Mouse (Mus musculus): ENCODE measurements around the gene BC025920. TPM values are rescaled to one million over a fixed set of nuclear protein-coding genes. Genes with fewer than 3 reads are reported as not detected.
"Not testable (repeated sequence)": the region's sequence is repeated elsewhere in the genome, so short reads cannot be mapped to it uniquely, and the experiment has no call there.

Gene BC025920
- polyA plus RNA-seq, 1 experiment from 2014 or later: 0.98 TPM

DNA sequence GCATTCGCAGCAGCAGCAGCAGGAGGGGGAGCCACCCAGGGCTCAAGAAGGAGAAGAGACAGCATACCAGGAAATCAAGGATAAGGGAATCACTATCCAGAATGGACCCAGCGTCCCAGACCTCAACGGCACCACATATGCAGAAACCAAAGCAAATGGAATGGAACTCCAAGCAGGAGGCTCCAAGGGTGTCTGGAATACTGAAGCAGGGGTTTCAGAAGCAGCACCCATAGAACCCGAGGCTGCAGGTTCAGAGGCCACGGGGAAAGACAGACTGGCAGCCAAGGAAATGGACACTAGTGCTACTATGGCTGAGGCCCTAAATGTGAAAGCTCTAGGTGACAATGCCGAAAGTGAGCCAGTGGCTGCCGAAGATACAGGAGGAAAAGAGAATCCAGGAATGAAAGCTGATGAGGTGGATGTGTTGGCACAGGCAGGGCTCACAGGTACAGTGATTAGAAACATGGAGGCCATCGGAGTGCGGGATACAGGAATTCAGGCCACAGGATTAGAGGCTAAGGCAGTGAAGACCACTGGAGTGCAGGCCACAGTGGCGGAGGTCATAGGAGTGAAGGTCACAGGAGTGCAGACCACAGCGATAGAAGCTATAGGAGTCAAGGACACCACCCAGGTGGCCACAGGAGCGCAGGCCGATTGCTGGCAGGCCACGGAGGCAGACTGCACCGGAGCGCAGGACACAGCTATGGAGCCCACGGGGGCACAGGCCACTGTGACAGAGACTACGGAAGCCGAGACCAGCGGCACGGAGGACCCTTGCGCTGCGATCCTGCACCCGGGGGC, 36.8 kb downstream of the BC025920 start:
- Histone ChIP-seq H3K4me1 (replicated peaks; ENCODE audit: control insufficient read depth, insufficient read depth, low read length) (peaks cover 12% of the 10 kb centered on the region), H3K27ac (ENCODE audit: low read length) (peak overlapping the region; percentile 96), H3K9ac (ENCODE audit: low read length) (peak overlapping the region; percentile 97), H3K27me3 (ENCODE audit: control insufficient read depth, insufficient read depth, low read depth, low read length) (no peaks in the 10 kb centered on the region), H3K36me3 (ENCODE audit: control insufficient read depth, insufficient read depth, low read length) (no peaks in the 10 kb centered on the region), H3K4me3 (ENCODE audit: low read length) (peak overlapping the region; percentile 85), H3K4me2 (ENCODE audit: low read depth, low read length) (peak overlapping the region; percentile 92), H3K9me3 (ENCODE audit: control insufficient read depth, low read length) (no peaks in the 10 kb centered on the region)
- ATAC-seq (ENCODE audit: low read depth): no peak
- 16% methylated on average over 24 of the region's 24 CpGs for WGBS

DNA sequence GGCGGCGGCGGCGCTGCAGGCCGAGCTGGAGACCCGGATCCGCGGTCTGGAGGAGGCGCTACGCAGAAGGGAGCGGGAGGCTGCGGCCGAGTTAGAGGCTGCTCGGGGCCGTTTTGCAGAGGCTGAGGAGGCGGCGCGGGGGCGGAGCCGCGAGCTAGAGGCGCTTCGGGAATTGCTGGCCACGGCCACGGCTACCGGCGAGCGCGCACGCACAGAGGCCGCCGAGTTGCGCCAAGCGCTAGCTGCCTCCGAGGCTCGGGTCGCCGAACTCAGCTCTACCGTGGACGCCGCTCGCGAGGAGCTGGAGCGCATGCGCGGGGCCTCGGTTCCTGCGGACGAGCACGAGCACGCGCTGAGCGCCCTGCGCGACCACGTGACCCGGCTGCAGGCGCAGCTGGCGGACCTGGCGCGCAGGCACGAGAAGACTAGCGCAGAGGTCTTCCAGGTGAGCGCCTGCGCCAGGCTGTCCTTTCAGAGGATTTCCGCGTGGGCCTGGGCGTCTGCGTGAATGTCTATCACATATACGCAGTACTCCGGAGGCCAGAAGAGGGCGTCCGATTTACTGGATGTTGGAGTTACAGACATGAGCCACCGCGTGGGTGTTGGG, 37.5 kb downstream of the BC025920 start:
- ATAC-seq (ENCODE audit: low read depth): peak; percentile 93

DNA sequence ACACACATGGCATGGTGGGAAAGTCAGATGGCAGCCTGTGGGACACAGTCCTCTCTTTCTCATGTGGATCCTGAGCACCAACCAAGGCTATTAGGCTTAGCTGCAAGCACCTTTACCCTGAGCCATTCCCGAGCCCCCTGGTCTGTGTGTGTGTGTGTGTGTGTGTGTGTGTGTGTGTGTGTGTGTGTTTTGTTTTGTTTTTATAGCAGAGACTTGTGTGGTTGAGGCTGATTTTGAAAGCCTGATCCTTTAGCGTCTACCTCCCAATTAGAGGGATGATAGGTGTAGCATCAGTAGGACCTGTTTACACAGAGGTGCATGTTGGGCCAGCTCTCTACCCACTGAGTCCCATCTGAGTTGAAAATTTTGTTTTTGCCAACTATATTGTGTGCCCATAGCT, 38.1 kb downstream of the BC025920 start:
- Histone ChIP-seq H3K27me3 (ENCODE audit: control insufficient read depth, insufficient read depth, low read depth, low read length) (no peaks in the 10 kb centered on the region), H3K36me3 (ENCODE audit: control insufficient read depth, insufficient read depth, low read length) (no peaks in the 10 kb centered on the region), H3K4me3 (ENCODE audit: low read length) (peak overlapping the region; percentile 85), H3K4me2 (ENCODE audit: low read depth, low read length) (peak overlapping the region; percentile 92), H3K9ac (ENCODE audit: low read length) (peak overlapping the region; percentile 97), H3K4me1 (replicated peaks; ENCODE audit: control insufficient read depth, insufficient read depth, low read length) (peaks cover 12% of the 10 kb centered on the region), H3K27ac (ENCODE audit: low read length) (peak overlapping the region; percentile 96; the same call in 1 of the 2 replicates), H3K9me3 (ENCODE audit: control insufficient read depth, low read length) (no peaks in the 10 kb centered on the region)
- ATAC-seq (ENCODE audit: low read depth): no peak
- 56% methylated on average over 2 of the region's 2 CpGs for WGBS

More for the DNA sequence above, 37.5 kb downstream of the BC025920 start:
- Histone ChIP-seq H3K4me3 (ENCODE audit: low read length) (peak overlapping the region; percentile 85), H3K9me3 (ENCODE audit: control insufficient read depth, low read length) (no peaks in the 10 kb centered on the region), H3K36me3 (ENCODE audit: control insufficient read depth, insufficient read depth, low read length) (no peaks in the 10 kb centered on the region), H3K27ac (ENCODE audit: low read length) (peak overlapping the region; percentile 96), H3K27me3 (ENCODE audit: control insufficient read depth, insufficient read depth, low read depth, low read length) (no peaks in the 10 kb centered on the region), H3K4me2 (ENCODE audit: low read depth, low read length) (peak overlapping the region; percentile 92), H3K4me1 (replicated peaks; ENCODE audit: control insufficient read depth, insufficient read depth, low read length) (peaks cover 12% of the 10 kb centered on the region), H3K9ac (ENCODE audit: low read length) (peak overlapping the region; percentile 97)
- WGBS: under 1% methylated on average over 75 of the region's 75 CpGs

DNA sequence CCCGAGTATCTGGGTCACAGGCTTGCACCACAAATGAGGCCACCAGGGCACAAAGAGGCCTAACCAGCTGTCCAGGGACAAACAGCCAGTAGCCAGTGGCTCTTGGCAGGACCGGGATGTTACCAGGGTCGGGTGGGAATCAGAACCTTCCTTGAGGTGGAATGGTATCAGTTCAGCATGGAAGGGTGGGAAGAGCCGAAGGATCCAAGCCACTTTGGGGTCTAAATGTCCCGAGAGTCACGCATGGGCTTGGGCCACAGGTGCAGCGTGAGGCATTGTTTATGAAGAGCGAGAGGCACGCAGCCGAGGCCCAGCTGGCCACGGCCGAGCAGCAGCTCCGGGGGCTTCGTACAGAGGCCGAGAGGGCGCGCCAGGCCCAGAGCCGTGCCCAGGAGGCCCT, 38.6 kb downstream of the BC025920 start:
- H3K9ac ChIP-seq (ENCODE audit: low read length): no peak overlapping the region
- H3K4me2 ChIP-seq (ENCODE audit: low read depth, low read length): no peak overlapping the region
- ATAC-seq (ENCODE audit: low read depth): no peak
- no peaks in the 10 kb centered on the region for H3K27me3 ChIP-seq (ENCODE audit: control insufficient read depth, insufficient read depth, low read depth, low read length)
- WGBS: 85% methylated on average over 18 of the region's 18 CpGs
- H3K36me3 ChIP-seq (ENCODE audit: control insufficient read depth, insufficient read depth, low read length): no peaks in the 10 kb centered on the region
- peaks cover 12% of the 10 kb centered on the region for H3K4me1 ChIP-seq (replicated peaks; ENCODE audit: control insufficient read depth, insufficient read depth, low read length)
- H3K9me3 ChIP-seq (ENCODE audit: control insufficient read depth, low read length): no peaks in the 10 kb centered on the region
- no peak overlapping the region for H3K27ac ChIP-seq (ENCODE audit: low read length)
- no peak overlapping the region for H3K4me3 ChIP-seq (ENCODE audit: low read length)

DNA sequence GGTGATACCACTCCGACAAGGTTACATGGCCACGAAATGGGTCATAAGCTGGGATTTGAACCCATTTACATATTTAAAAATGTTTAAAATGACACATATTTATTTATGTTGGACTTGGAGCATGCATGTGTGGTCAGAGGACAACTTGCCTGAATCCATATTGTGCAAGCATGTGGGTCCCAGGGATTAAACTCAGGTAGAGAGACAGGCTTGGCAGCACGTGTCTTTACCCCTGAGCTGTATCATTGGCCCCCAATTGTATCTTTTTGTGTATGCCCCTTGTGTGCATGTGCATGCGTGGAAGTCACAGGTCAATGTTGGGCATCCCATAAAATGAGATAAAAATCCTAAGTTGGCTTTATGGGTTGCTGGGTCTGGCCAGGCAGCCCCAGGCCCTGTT, 39.3 kb downstream of the BC025920 start:
- Histone ChIP-seq H3K4me1 (replicated peaks; ENCODE audit: control insufficient read depth, insufficient read depth, low read length) (peaks cover 12% of the 10 kb centered on the region), H3K27me3 (ENCODE audit: control insufficient read depth, insufficient read depth, low read depth, low read length) (no peaks in the 10 kb centered on the region), H3K36me3 (ENCODE audit: control insufficient read depth, insufficient read depth, low read length) (no peaks in the 10 kb centered on the region), H3K9me3 (ENCODE audit: control insufficient read depth, low read length) (no peaks in the 10 kb centered on the region), H3K4me2 (ENCODE audit: low read depth, low read length) (no peak overlapping the region), H3K27ac (ENCODE audit: low read length) (no peak overlapping the region), H3K9ac (ENCODE audit: low read length) (no peak overlapping the region), H3K4me3 (ENCODE audit: low read length) (no peak overlapping the region)
- 89% methylated on average over 4 of the region's 4 CpGs for WGBS
- no peak for ATAC-seq (ENCODE audit: low read depth)

DNA sequence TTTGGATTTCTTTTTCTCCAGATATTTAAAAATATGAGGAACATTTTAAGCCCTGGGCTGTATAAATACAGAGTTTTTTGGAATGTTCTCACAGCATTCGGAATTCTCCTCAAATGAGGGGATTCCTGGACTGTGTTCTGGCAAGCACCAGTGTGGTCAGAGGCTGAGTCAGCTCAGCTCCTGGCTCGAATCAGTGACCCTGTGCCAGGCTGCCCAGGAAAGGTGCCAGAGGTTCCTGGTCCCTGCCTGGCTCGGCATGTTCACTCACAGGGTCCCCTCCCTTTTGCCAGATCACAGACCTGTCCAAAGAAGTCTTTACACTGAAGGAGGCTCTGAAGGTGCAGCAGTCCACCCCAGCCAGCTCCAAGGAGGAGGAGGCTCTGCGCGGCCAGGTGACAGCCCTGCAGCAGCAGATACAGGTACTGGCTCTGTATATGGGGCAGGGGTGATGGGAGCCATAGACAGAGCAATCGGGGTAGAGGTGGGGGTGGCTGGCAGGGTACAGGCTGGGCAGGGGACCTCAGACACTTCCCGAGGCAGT, 40.0 kb downstream of the BC025920 start:
- Histone ChIP-seq H3K4me3 (ENCODE audit: low read length) (no peak overlapping the region), H3K4me1 (replicated peaks; ENCODE audit: control insufficient read depth, insufficient read depth, low read length) (peaks cover 12% of the 10 kb centered on the region), H3K27ac (ENCODE audit: low read length) (no peak overlapping the region), H3K4me2 (ENCODE audit: low read depth, low read length) (no peak overlapping the region), H3K27me3 (ENCODE audit: control insufficient read depth, insufficient read depth, low read depth, low read length) (no peaks in the 10 kb centered on the region), H3K9me3 (ENCODE audit: control insufficient read depth, low read length) (no peaks in the 10 kb centered on the region), H3K36me3 (ENCODE audit: control insufficient read depth, insufficient read depth, low read length) (no peaks in the 10 kb centered on the region), H3K9ac (ENCODE audit: low read length) (no peak overlapping the region)
- ATAC-seq (ENCODE audit: low read depth): no peak
- 79% methylated on average over 7 of the region's 7 CpGs for WGBS

DNA sequence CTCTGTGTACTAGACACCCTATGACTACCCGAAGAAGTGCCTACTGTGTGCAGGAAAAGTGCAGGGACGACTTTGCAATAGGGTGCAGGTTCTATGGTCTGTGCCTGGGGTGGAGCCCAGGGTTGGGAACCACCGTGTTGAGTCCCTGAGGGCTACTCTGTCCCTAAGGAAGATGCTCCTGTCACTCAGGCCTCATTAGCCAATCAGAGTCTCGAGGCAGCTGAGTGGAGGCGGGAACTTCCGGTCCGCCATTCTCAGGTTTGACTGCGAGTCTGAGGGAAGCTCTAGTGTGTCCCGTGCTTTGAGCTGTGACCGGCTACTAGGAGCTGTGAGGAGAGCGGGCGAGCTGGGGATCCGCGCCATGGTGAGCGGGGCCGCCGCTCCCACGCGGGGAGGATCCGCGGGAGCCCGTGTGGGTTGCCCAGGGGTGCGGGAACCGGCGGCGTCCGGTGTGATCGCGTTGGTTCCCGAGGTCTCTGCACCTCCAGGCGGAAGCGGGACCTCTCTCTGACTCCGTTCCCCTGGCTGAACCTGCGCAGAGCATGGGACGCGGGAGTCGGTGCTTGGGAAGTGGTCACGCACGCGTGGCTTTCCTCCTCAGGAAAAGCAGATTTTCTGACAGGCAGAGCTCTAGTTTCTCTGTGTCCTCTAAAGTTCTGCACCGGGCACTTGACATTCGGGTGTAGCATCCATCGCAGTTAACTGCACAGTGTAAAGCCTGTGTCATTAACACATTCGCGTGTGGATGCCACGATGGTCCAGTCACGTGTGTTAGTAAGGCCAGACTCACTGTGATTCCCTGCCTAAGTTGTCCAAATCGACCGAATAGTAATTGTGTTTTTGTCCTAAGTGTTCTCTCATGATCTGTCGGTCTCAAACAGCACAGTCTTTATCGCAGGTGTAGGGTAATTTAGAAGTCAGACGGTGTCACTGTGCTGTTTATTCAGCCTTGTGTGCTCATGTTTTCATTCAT, 43.0 kb downstream of the BC025920 start, which contains the start of gene Gm10778:
Gm10778 (plus strand) TSS at position 257 of the 973 bp plus-strand sequence.
- not testable (repeated sequence) for H3K36me3 ChIP-seq (ENCODE audit: control insufficient read depth, insufficient read depth, low read length); H3K9me3 ChIP-seq (ENCODE audit: control insufficient read depth, low read length); H3K4me1 ChIP-seq (replicated peaks; ENCODE audit: control insufficient read depth, insufficient read depth, low read length); H3K27me3 ChIP-seq (ENCODE audit: control insufficient read depth, insufficient read depth, low read depth, low read length)
- H3K4me3 ChIP-seq (ENCODE audit: low read length): peak within 1 kb of the TSS; percentile 57
- peak; percentile 95 for ATAC-seq (ENCODE audit: low read depth)
- H3K4me2 ChIP-seq (ENCODE audit: low read depth, low read length): peak within 1 kb of the TSS; percentile 65
- peak within 1 kb of the TSS; percentile 74 for H3K9ac ChIP-seq (ENCODE audit: low read length)
- WGBS: 1% methylated on average over 33 of the region's 52 CpGs
- peak within 1 kb of the TSS; percentile 39; the same call in 1 of the 2 replicates for H3K27ac ChIP-seq (ENCODE audit: low read length)

DNA sequence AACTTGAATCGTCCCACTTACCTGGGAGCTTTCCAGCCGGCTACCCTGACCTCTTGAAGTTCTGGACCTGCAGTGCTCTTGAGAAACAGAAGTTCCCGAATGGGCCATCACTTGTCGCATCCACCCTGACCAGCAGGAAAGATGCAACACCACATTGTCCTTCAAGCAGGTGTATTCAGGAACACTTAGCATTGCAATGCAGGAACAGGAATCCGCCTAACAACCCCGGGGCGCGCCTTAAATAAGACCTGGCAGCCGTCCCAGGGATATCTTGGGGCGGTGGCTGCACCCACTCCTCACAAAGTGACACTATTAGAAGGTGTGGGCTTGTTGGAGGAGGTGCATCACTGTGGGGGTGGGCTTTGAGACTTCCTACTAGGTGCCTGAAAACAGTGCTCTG, 49.1 kb downstream of the BC025920 start:
- no peaks in the 10 kb centered on the region for H3K4me1 ChIP-seq (replicated peaks; ENCODE audit: control insufficient read depth, insufficient read depth, low read length)
- no peak overlapping the region for H3K9ac ChIP-seq (ENCODE audit: low read length)
- peaks cover 18% of the 10 kb centered on the region for H3K36me3 ChIP-seq (ENCODE audit: control insufficient read depth, insufficient read depth, low read length)
- peaks cover 19% of the 10 kb centered on the region for H3K9me3 ChIP-seq (ENCODE audit: control insufficient read depth, low read length)
- no peaks in the 10 kb centered on the region for H3K27me3 ChIP-seq (ENCODE audit: control insufficient read depth, insufficient read depth, low read depth, low read length)
- WGBS: 95% methylated on average over 10 of the region's 10 CpGs
- no peak overlapping the region for H3K4me3 ChIP-seq (ENCODE audit: low read length)
- no peak for ATAC-seq (ENCODE audit: low read depth)
- H3K4me2 ChIP-seq (ENCODE audit: low read depth, low read length): no peak overlapping the region
- H3K27ac ChIP-seq (ENCODE audit: low read length): no peak overlapping the region

Measured in lung, embryonic 16.5 days (tissue).